Mouse (Mus musculus): Measurements from ENCODE around the gene Mta1.

The Mta1 gene

DNA sequence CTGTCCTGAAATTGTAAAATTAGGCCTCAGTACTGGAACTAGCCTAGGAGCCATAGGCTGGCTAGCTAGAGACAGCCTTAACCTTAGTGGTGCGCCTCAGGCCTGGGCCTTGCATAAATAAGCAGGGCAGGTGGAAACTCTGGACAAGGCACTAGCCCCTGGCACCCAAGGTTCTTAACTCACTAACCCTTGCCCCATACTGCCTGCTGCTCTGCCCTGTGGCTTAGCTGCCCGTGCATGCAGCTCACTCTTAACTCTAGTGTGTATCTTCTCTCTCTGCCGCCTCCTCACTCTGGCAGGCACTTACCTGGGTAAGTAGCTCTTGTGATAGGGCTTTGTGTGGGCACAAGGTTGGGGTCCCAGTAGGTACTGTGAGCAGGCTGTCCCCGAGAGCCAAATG, 36.4 kb downstream of the Mta1 start:
- no peak for DNase-seq (ENCODE audit: low read depth)

DNA sequence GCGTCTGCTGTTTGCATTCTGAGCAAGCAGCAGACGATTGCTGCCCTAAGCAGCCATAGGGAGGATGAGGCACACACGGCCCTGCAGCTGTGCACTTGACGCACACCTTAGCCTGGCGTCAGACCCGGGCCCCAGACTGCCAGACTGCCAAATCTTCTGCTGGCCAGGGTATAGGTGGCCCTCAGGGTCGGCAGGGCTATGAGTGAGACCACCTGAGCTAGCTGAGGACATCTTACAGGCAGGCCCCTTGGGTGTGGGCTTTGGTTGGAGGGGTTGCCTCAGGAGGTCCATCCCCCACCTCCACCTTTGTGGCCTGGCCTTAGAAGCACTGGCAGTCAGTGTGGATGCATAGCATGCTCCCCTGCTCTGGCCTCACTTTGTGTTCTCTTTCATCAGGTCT, 37.3 kb downstream of the Mta1 start:
- no peak for DNase-seq (ENCODE audit: low read depth)

DNA sequence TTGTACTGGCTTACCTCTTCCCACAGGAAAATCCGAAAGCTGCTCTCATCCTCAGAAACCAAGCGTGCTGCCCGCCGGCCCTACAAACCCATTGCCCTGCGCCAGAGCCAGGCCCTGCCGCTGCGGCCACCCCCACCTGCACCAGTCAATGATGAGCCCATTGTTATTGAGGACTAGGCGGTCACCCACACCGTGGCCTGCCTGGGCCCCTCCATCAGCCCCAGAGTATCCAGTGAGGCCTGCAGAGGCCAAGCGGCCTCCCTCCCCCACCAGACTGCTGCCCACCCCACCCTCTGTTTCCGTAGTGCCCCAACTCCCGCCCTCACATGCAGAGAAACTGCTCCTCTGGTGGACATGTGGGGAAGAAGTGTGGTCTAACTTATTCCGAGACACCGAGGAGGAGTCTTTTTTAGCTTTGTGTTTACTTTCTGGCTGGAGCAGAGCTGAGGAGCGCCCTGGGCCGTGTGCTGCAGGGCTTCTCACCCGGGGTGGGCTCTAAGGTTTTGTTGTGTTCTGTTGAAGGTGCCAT, 38.5 kb downstream of the Mta1 start:
- DNase-seq (ENCODE audit: low read depth) = no peak

DNA sequence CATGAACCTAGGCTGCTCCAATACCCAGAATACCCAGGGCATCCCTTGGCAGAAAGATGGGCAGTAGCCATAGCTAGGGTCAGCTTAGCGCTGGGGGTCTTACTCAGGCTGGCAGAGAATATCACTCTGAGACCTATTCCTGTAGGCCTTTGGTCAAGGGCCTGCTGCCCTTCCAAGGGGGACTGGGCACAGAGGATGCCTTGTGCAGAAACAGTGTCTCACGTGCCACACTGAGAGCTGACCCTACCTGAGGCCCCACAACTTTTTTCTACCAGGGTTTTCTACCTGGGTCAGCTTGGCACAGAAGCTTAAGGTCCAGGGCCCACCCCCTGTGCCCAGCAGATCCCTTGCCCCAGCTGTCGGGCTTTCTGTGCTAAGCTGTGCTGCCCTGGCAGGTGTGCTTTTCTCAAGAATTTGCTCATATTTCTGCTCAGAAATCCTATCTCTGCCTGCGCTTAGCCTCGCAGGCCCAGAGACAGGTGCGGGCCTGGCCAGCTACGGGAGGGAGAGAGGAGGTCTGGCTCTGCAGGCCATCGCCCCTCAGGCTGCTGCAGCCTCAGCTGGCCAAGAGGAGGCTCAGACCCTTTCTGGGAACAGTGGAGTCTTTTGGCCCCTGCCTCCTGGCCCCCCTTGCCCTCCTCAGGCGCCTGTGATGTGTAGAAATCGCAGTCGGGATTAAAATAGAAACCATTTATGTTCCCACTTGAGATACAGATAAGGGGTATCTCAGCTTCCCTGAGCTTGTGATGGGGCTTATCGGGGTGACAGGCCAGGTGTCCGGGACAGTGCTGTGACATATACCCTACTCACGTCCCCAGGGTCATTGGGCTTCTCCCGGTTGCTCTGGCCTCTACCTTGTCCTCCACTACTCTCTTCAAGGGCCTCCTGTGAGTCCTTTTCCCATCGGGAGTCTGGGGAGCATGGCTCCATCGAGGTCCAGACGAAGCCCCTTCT, 39.5 kb downstream of the Mta1 start:
- no peak for DNase-seq (ENCODE audit: low read depth)

- DNase-seq (ENCODE audit: low read depth) = no peak
These were observed 40.2 kb downstream of the Mta1 start for GRCm38 (mm10) chr12:113138291-113138690.

DNA sequence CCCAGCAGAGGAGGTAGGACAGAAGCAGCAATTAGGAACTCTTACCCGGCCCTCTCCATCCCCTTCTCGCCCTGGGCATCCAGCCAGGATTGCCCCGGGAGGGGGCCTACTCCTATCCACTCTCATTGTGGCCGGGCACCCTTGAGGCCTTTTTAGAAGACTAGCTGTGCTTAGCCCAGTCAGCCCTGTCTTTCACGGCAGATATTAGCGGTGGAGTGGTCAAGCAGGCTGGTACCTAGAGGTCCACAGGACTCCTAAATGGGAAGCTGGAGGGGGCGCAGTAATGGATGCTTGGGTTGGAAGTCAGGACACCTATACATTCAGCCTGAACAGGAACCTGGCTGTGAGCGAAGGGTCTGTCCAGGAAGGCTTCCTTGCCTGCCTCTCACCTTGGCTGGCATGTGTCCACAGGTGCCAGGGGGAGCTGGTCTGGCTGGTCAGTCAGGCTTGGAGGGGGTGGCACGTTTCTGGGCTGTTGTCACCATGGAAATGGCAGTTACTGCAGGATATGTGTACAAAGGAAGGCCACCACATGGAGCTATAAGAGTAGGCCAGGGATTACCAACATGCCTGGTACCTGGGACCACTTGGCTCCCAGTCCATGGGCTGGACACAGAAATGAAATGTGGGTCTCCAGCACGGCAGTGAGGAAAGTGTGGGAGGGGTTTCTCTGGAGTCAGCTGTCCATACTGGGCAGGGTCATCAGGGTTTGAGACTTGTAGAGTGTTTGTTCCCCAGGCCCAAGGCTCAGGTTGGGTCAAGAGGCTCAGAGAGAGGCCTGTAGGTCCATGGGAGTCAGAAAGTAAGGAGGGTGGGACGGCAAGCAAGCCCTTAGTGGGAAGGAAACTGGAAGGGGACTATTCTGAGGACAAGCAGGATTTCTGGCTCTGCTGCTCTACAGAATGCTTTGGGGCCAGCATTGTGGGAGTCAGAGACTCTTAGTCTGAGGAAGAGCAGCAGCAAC, 41.1 kb downstream of the Mta1 start:
- DNase-seq (ENCODE audit: low read depth) = no peak

DNA sequence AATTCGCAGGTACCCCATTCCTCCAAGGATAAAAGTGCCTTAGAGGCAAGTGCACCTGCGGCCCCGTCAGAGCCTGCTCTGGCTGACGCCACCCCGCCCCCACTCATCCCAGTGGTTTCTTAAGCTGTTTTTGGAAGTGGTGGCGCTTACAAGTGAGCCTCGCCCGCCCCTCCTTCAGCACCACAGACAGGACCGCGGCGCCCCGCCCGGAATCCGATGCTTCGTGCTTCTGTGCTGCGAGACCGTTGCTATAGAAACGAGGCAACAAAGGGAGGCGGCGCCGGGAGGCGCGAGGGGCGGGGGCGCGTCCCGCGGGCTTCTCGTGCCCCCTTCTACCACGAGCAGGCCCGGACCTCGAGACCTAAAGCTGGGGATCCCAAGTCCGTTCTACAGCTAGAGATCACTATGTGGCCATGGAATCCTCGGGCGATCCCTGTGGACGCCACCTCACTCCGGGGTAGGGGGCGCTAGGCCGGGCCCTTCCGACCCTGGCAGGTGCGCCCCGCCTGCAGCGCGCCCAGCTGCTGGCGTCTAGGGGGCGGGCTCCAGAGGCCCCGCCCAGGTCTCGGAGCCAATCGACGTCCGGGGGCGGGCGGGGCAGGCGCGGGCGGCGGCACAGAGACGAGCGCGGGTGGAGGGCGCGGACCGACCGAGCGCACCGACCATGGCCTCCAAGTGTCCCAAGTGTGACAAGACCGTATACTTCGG, 42.0 kb downstream of the Mta1 start, which contains the start of gene Crip2:
Crip2 (plus strand) TSS at position 329 of the 708 bp plus-strand sequence.
- no peak for DNase-seq (ENCODE audit: low read depth)

DNA sequence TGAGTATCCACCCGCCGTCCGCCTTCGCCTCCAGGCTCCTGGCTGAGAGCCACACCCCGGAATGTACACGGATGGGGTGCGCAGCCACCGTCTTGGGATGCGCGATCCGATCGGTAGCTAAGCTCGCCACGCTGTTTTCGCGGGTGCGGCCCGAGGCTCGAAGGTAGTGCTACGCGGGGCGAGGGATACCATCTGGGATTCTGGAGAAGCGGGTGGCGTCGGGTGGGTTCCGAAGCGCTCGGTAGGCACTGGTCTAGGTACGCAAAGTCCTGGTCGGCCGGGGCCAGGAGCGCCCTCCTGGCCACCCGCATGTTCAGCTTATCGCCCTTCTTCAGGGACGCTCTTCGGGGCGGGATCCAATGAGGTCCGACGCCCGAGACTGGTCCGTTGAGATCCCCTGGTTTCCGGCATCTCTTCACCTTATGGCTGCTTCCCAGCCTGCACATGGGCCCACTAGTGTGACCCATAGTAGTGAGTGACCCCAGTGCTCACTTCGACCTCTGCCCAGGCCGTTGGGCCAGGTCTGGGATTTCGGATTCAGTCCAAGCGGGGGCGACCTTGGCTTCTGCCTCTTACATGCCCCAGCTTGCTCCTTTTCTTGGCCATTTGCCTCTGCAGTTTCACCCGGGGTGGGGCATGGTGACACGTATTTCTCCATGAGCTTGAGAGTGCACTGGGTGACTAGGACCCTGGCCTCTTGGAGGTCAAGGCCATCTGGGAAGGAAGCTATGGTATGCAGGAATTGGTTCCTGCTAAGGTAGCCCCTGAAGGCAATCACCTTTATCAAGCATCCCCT, 42.7 kb downstream of the Mta1 start:
- no peak for DNase-seq (ENCODE audit: low read depth)

DNA sequence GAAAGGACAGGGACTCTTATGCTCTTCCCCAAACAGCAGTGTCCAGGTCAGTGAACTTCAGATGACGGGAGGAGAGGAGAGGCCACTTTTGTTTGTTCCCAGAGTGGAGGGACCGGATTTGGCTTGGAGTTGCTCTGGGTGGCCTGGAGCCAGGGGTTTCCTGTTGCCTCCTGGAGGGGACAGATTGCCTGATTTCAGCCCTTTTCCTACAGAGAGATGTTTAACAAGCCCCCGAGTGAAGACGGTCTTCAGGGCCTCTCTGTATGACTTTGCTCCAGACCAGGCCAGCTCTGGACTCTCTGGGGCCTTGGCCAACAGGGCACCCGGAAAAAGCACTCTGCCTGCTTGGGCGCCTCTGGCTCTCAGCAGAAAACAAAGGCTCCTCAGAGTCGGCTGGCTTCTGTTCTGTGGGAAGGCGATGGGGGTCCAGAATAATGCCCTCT, 43.5 kb downstream of the Mta1 start:
- DNase-seq (ENCODE audit: low read depth) = no peak

DNA sequence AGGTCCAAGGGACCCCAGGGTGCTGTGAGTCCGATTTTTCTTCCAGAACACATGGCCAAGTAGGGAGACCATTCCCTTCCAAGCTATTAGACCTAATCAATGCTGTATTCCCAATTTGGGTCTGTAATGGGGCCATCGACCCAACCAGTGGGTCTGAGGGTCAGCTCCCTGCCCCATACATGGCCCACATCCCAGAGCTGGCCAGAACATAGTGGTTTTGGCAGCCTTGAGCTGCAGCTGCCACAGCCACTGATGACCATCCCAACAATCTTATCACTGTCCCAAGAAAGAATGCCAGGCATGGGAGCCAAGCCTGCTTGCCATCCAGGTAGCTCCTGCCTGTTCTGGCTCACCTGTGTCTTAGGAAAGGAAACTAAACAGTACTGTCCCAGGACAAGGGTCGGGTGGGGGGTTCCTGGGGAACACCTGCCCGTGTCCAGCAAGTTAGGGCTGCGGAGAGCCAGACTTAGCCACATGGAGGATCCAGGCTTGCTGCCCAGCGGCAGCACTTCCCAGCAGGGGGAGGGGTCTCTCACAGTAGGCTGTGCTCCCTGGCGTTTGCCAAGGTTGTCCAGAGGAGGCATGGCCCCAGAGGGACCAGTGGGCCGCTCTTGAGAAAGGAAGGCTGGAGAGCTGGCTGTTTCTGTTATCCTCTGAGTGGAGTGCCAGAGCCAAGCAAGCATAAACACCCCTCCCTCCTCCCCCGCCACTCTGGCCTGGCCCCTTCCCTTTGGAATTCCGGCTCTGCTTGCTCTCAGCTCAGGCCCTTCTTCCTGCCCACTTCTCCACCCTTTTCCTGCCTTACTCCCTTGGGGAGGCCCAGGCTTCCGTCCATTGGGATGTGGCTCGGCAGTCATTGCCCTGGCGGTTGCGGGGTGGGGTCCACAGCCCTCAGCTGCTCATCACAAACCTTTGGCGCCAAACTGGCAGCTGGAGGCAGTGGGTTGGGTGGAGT, 44.2 kb downstream of the Mta1 start:
- DNase-seq (ENCODE audit: low read depth) = no peak

DNA sequence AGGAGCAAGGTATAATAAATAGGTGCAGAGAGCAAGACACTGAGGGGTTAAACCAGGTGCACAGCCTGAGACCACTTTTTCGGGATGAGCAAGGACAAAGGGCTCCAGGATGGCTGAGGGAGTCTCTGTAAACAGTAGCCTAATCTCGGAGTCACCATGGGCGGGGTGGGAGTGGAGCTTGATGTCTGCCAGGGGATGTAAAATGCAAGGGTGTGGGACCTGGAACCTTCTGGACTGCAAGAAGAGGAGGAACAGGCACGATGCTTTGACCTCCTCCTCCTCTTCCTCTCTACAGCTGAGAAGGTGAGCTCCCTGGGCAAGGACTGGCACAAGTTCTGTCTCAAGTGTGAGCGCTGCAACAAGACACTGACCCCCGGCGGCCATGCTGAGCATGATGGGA, 45.1 kb downstream of the Mta1 start:
- DNase-seq (ENCODE audit: low read depth) = no peak

GRCm38 (mm10) chr12:113144001-113144756, 46.1 kb downstream of the Mta1 start:
- DNase-seq (ENCODE audit: low read depth) = no peak

DNA sequence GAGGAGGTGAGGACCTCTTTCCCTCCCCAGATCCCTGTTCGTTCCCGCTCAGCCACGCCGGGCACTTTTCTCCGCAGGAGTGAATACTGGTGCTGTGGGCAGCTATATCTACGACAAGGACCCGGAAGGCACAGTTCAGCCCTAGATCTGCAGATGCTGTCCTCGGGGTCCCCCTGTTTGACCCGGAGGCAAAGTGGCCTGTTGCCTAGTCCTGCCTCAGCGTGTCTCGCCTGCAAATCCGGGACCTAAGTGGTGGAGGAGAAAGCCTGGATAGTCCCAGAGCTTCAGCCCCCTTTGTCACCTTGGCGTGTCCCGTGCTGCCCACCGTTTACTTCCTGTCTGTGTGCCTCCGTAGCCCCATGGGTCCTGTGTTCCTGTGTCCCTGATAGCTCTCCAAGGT, 46.8 kb downstream of the Mta1 start:
- DNase-seq (ENCODE audit: low read depth) = no peak

DNA sequence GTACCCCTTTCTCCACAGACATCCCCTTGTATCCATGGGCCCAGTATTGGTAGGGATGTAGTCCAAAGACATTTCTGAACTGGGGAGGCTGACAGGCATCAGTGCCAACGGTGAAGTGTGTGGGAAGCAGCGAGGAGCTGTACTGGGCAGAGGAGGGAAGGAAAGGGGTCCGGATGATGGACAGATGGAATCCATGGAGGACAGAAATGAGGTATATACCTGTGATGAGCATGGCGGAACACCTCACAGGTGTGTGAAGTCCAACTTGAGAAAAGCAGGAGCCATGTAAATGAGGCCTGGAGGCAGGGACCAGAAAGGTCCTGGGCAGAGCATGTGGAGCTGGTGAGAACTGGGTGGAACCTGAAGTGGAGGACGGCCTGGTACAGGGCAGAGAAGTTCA, 47.5 kb downstream of the Mta1 start:
- DNase-seq (ENCODE audit: low read depth) = no peak

GRCm38 (mm10) chr12:113146112-113147057, 48.3 kb downstream of the Mta1 start, which contains the start of gene Crip1:
TSS of gene Crip1 (plus strand) at chr12:113146316.
- DNase-seq (ENCODE audit: low read depth) = peak; percentile 79

DNA sequence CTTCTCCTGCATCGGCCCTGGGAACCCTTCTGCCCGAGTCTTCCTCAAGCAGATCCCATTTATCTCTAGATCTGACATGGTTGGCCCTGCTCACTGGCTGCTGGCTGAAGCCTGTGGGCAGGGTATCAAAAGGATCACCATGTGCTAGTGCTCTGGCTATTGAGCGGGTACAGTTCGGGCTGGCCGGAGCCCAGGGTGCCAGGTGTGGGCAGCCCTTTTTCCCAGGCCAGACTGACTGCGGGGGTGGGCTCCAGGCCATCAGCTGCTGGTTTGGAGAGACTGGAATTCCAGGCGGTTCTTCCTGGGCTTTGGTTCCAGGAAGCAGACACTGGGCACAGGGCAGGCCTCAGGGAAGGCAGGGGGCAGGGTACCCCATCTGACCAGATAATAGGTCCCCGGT, 49.4 kb downstream of the Mta1 start:
- no peak for DNase-seq (ENCODE audit: low read depth)

DNA sequence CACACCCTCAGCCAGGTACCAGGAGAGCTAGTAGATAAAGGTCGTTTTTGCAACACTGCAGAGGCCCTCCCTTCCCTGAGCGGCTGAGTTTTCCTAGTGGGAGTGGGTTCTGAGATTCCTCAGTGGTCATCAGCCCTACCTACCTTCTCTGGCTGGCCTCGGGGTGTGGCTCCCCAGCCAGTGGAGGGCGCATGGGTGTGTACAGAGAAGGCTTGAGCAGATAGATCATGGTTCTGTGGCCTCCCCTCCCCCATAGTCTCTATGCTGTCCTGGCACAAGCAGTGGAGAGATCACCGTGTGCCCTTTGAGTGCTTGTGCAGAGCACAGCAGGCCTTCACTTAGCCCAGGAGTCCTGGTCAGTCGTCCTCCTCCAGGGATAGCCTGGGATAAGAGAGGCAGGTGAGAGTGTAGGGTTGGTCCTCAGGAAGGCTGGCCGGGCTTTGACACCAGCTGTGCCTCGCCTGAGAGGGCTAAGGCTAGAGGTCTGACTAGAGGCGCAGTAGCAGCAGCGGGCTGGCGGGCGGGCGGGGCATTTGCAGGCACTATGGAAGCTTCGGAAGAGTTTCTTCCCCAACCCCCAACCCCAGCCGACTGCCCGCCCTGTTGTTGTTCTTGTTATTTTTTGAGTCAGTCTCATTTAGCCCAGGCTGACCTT, 50.4 kb downstream of the Mta1 start:
- DNase-seq (ENCODE audit: low read depth) = no peak

Data from c-Kit-positive CD71-negative TER-119-negative erythroid progenitor cells, embryonic 14.5 days (primary cell).